Mouse (Mus musculus): ENCODE measurements around the gene Olfr1205. TPM values are rescaled to one million over a fixed set of nuclear protein-coding genes. Genes with fewer than 3 reads are reported as not detected.
A peak's percentile ranks its signal among the peaks of the same experiment; 100 is the strongest.

The Olfr1205 gene
- total RNA-seq (2014; rRNA removed) (not detected in 2 replicates), polyA plus RNA-seq (2012; rRNA removed) (not detected in 2 replicates)

- H3K9ac ChIP-seq (ENCODE audit: low read depth, low read length): no peak within 1 kb of the TSS
- WGBS: 75% methylated on average over 2 of the region's 2 CpGs
- H3K36me3 ChIP-seq (ENCODE audit: control insufficient read depth, insufficient read depth, low read length): no peaks in the 10 kb centered on the region
- H3K27ac ChIP-seq (replicated peaks; ENCODE audit: insufficient read depth, low read depth, low read length): no peak within 1 kb of the TSS
- H3K4me3 ChIP-seq (ENCODE audit: insufficient read depth, low read depth, low read length): no peak within 1 kb of the TSS
- DNase-seq (ENCODE audit: extremely low read depth, low read depth, low spot score): no peak
- no peaks in the 10 kb centered on the region for H3K27me3 ChIP-seq (ENCODE audit: control insufficient read depth, insufficient read depth, low read length)
- no peaks in the 10 kb centered on the region for H3K79me2 ChIP-seq (ENCODE audit: control insufficient read depth, insufficient read depth, low read length)
- no peaks in the 10 kb centered on the region for H3K4me1 ChIP-seq (ENCODE audit: control insufficient read depth, insufficient read depth, low read length)
- TF ChIP-seq POLR2A (IDR thresholded peaks at IDR 0.05; ENCODE audit: extremely low read depth, insufficient read depth, low read length): no peak
- TF ChIP-seq CTCF (IDR thresholded peaks at IDR 0.05; ENCODE audit: low read depth, low read length): no peak
Observed at GRCm38 (mm10) chr2:88829437-88829836, at the start of gene Olfr1205. Gene Olfr1205, plus strand, starts transcription at chr2:88829737.

DNA sequence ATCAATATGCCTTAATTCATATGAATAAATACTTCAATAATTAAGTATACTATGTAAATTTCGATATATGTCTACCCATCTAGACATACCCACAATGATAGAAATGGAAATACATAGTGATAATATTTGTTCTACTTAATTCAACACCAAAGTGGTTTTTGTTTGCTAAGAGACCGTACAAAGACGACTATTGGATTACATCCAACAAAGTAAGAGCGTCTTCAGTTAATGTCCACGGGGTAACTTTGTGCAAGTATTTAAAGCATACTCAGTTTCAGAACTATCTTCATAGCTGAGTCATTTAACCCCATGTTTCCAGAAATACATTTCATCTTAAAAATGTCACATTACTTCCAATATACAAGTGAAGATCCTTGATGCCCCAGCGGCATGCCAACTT, 36.8 kb upstream of the Olfr1205 start, which contains the start of gene Olfr1201:
Gene Olfr1201 (plus strand): TSS at position 301 of the 400 bp plus-strand sequence.
- DNase-seq (ENCODE audit: extremely low read depth, low read depth, low spot score): no peak
- 77% methylated on average over 6 of the region's 6 CpGs for WGBS
- Histone ChIP-seq H3K4me1 (ENCODE audit: control insufficient read depth, insufficient read depth, low read length) (no peaks in the 10 kb centered on the region), H3K27me3 (ENCODE audit: control insufficient read depth, insufficient read depth, low read length) (no peaks in the 10 kb centered on the region), H3K9ac (ENCODE audit: low read depth, low read length) (no peak within 1 kb of the TSS), H3K36me3 (ENCODE audit: control insufficient read depth, insufficient read depth, low read length) (no peaks in the 10 kb centered on the region), H3K4me3 (ENCODE audit: insufficient read depth, low read depth, low read length) (no peak within 1 kb of the TSS), H3K27ac (replicated peaks; ENCODE audit: insufficient read depth, low read depth, low read length) (no peak within 1 kb of the TSS), H3K79me2 (ENCODE audit: control insufficient read depth, insufficient read depth, low read length) (no peaks in the 10 kb centered on the region)
- TF ChIP-seq CTCF (IDR thresholded peaks at IDR 0.05; ENCODE audit: low read depth, low read length): no peak
- no peak for TF ChIP-seq POLR2A (IDR thresholded peaks at IDR 0.05; ENCODE audit: extremely low read depth, insufficient read depth, low read length)

- Histone ChIP-seq H3K27me3 (ENCODE audit: control insufficient read depth, insufficient read depth, low read length) (no peaks in the 10 kb centered on the region), H3K4me1 (ENCODE audit: control insufficient read depth, insufficient read depth, low read length) (no peaks in the 10 kb centered on the region), H3K79me2 (ENCODE audit: control insufficient read depth, insufficient read depth, low read length) (no peaks in the 10 kb centered on the region), H3K9ac (ENCODE audit: low read depth, low read length) (no peak within 1 kb of the TSS), H3K4me3 (ENCODE audit: insufficient read depth, low read depth, low read length) (no peak within 1 kb of the TSS), H3K27ac (replicated peaks; ENCODE audit: insufficient read depth, low read depth, low read length) (no peak within 1 kb of the TSS), H3K36me3 (ENCODE audit: control insufficient read depth, insufficient read depth, low read length) (no peaks in the 10 kb centered on the region)
- DNase-seq (ENCODE audit: extremely low read depth, low read depth, low spot score): no peak
- WGBS: 58% methylated on average over 1 of the region's 1 CpGs
- TF ChIP-seq CTCF (IDR thresholded peaks at IDR 0.05; ENCODE audit: low read depth, low read length) (no peak), POLR2A (IDR thresholded peaks at IDR 0.05; ENCODE audit: extremely low read depth, insufficient read depth, low read length) (no peak)
Observed at GRCm38 (mm10) chr2:88814196-88814595, 15.3 kb upstream of the Olfr1205 start, which contains the start of gene Olfr1202. Gene Olfr1202, plus strand, starts transcription at chr2:88814496.

- H3K4me1 ChIP-seq (ENCODE audit: control insufficient read depth, insufficient read depth, low read length): no peaks in the 10 kb centered on the region
- DNase-seq (ENCODE audit: extremely low read depth, low read depth, low spot score): peak; percentile 11
- H3K4me3 ChIP-seq (ENCODE audit: insufficient read depth, low read depth, low read length): no peak overlapping the region
- no peak overlapping the region for H3K9ac ChIP-seq (ENCODE audit: low read depth, low read length)
- no peaks in the 10 kb centered on the region for H3K36me3 ChIP-seq (ENCODE audit: control insufficient read depth, insufficient read depth, low read length)
- TF ChIP-seq CTCF (IDR thresholded peaks at IDR 0.05; ENCODE audit: low read depth, low read length) (no peak), POLR2A (IDR thresholded peaks at IDR 0.05; ENCODE audit: extremely low read depth, insufficient read depth, low read length) (no peak)
- no peaks in the 10 kb centered on the region for H3K79me2 ChIP-seq (ENCODE audit: control insufficient read depth, insufficient read depth, low read length)
- WGBS: 41% methylated on average over 2 of the region's 2 CpGs
- H3K27ac ChIP-seq (replicated peaks; ENCODE audit: insufficient read depth, low read depth, low read length): no peak overlapping the region
- H3K27me3 ChIP-seq (ENCODE audit: control insufficient read depth, insufficient read depth, low read length): no peaks in the 10 kb centered on the region
Observed at GRCm38 (mm10) chr2:88838477-88838876, 8.9 kb downstream of the Olfr1205 start.

DNA sequence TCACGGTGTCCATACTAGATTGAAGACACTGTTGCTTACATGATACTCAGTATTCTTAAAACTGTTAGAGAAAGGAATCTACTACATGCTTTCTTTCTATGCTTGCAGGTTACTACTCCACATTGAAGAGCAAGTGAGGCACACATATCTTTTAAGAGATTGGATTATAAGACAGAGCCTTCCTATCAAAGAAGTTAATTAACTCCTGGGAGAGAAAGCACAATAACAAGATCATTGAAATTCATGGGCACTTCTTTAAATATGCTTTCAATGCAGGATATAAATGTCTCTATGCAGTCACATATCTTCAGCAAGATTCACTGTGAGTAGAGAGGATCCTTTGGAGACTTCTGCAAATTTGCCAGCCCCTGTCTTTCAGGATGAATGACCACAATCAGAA, 19.5 kb downstream of the Olfr1205 start, which contains the start of gene Olfr1204:
Gene Olfr1204 (plus strand): TSS at position 301 of the 400 bp plus-strand sequence.
- 77% methylated on average over 1 of the region's 1 CpGs for WGBS
- no peaks in the 10 kb centered on the region for H3K27me3 ChIP-seq (ENCODE audit: control insufficient read depth, insufficient read depth, low read length)
- no peaks in the 10 kb centered on the region for H3K36me3 ChIP-seq (ENCODE audit: control insufficient read depth, insufficient read depth, low read length)
- H3K4me3 ChIP-seq (ENCODE audit: insufficient read depth, low read depth, low read length): no peak within 1 kb of the TSS
- TF ChIP-seq CTCF (IDR thresholded peaks at IDR 0.05; ENCODE audit: low read depth, low read length) (no peak), POLR2A (IDR thresholded peaks at IDR 0.05; ENCODE audit: extremely low read depth, insufficient read depth, low read length) (no peak)
- H3K9ac ChIP-seq (ENCODE audit: low read depth, low read length): no peak within 1 kb of the TSS
- DNase-seq (ENCODE audit: extremely low read depth, low read depth, low spot score): no peak
- no peaks in the 10 kb centered on the region for H3K4me1 ChIP-seq (ENCODE audit: control insufficient read depth, insufficient read depth, low read length)
- H3K27ac ChIP-seq (replicated peaks; ENCODE audit: insufficient read depth, low read depth, low read length): no peak within 1 kb of the TSS
- no peaks in the 10 kb centered on the region for H3K79me2 ChIP-seq (ENCODE audit: control insufficient read depth, insufficient read depth, low read length)

GRCm38 (mm10) chr2:88862931-88863330, 33.4 kb downstream of the Olfr1205 start, which contains the start of gene Olfr1206:
Gene Olfr1206, plus strand, starts transcription at chr2:88863231.
- TF ChIP-seq CTCF (IDR thresholded peaks at IDR 0.05; ENCODE audit: low read depth, low read length) (no peak), POLR2A (IDR thresholded peaks at IDR 0.05; ENCODE audit: extremely low read depth, insufficient read depth, low read length) (no peak)
- 72% methylated on average over 2 of the region's 2 CpGs for WGBS
- Histone ChIP-seq H3K79me2 (ENCODE audit: control insufficient read depth, insufficient read depth, low read length) (no peaks in the 10 kb centered on the region), H3K27ac (replicated peaks; ENCODE audit: insufficient read depth, low read depth, low read length) (no peak within 1 kb of the TSS), H3K9ac (ENCODE audit: low read depth, low read length) (no peak within 1 kb of the TSS), H3K27me3 (ENCODE audit: control insufficient read depth, insufficient read depth, low read length) (no peaks in the 10 kb centered on the region), H3K4me3 (ENCODE audit: insufficient read depth, low read depth, low read length) (no peak within 1 kb of the TSS), H3K36me3 (ENCODE audit: control insufficient read depth, insufficient read depth, low read length) (no peaks in the 10 kb centered on the region), H3K4me1 (ENCODE audit: control insufficient read depth, insufficient read depth, low read length) (no peaks in the 10 kb centered on the region)
- DNase-seq (ENCODE audit: extremely low read depth, low read depth, low spot score): no peak

Other genes with a start within 250 kb of the Olfr1205 start
- not detected in 2 replicates for gene Olfr1189, start 243.3 kb upstream of the Olfr1205 start, total RNA-seq (2014; rRNA removed)
- gene Olfr1189, start 243.3 kb upstream of the Olfr1205 start, polyA plus RNA-seq (2012; rRNA removed): not detected in 2 replicates
- not detected in 2 replicates for gene Olfr1191-ps1, start 189.2 kb upstream of the Olfr1205 start, total RNA-seq (2014; rRNA removed)
- not detected in 2 replicates for gene Olfr1191-ps1, start 189.2 kb upstream of the Olfr1205 start, polyA plus RNA-seq (2012; rRNA removed)
- gene Olfr1192-ps1, start 181.2 kb upstream of the Olfr1205 start, total RNA-seq (2014; rRNA removed): not detected in 2 replicates
- gene Olfr1192-ps1, start 181.2 kb upstream of the Olfr1205 start, polyA plus RNA-seq (2012; rRNA removed): not detected in 2 replicates
- gene Olfr1193, start 154.1 kb upstream of the Olfr1205 start, total RNA-seq (2014; rRNA removed): not detected in 2 replicates
- not detected in 2 replicates for gene Olfr1193, start 154.1 kb upstream of the Olfr1205 start, polyA plus RNA-seq (2012; rRNA removed)
- gene Olfr1195, start 140.6 kb upstream of the Olfr1205 start, total RNA-seq (2014; rRNA removed): not detected in 2 replicates
- not detected in 2 replicates for gene Olfr1195, start 140.6 kb upstream of the Olfr1205 start, polyA plus RNA-seq (2012; rRNA removed)
- gene Olfr1196, start 125.1 kb upstream of the Olfr1205 start, total RNA-seq (2014; rRNA removed): not detected in 2 replicates
- not detected in 2 replicates for gene Olfr1196, start 125.1 kb upstream of the Olfr1205 start, polyA plus RNA-seq (2012; rRNA removed)
- gene Olfr1197, start 97.4 kb upstream of the Olfr1205 start, total RNA-seq (2014; rRNA removed): not detected in 2 replicates
- gene Olfr1197, start 97.4 kb upstream of the Olfr1205 start, polyA plus RNA-seq (2012; rRNA removed): not detected in 2 replicates
- not detected in 2 replicates for gene Olfr1198, start 78.4 kb upstream of the Olfr1205 start, total RNA-seq (2014; rRNA removed)
- not detected in 2 replicates for gene Olfr1198, start 78.4 kb upstream of the Olfr1205 start, polyA plus RNA-seq (2012; rRNA removed)
- not detected in 2 replicates for gene Olfr1199, start 69.3 kb upstream of the Olfr1205 start, total RNA-seq (2014; rRNA removed)
- gene Olfr1199, start 69.3 kb upstream of the Olfr1205 start, polyA plus RNA-seq (2012; rRNA removed): not detected in 2 replicates
- not detected in 2 replicates for gene Olfr1200, start 59.2 kb upstream of the Olfr1205 start, total RNA-seq (2014; rRNA removed)
- gene Olfr1200, start 59.2 kb upstream of the Olfr1205 start, polyA plus RNA-seq (2012; rRNA removed): not detected in 2 replicates
- gene Olfr1201, start 36.7 kb upstream of the Olfr1205 start, total RNA-seq (2014; rRNA removed): not detected in 2 replicates
- gene Olfr1201, start 36.7 kb upstream of the Olfr1205 start, polyA plus RNA-seq (2012; rRNA removed): not detected in 2 replicates
- not detected in 2 replicates for gene Olfr1202, start 15.2 kb upstream of the Olfr1205 start, total RNA-seq (2014; rRNA removed)
- not detected in 2 replicates for gene Olfr1202, start 15.2 kb upstream of the Olfr1205 start, polyA plus RNA-seq (2012; rRNA removed)
- gene Olfr1204, start 19.6 kb downstream of the Olfr1205 start, total RNA-seq (2014; rRNA removed): not detected in 2 replicates
- gene Olfr1204, start 19.6 kb downstream of the Olfr1205 start, polyA plus RNA-seq (2012; rRNA removed): not detected in 2 replicates
- gene Olfr1206, start 33.5 kb downstream of the Olfr1205 start, total RNA-seq (2014; rRNA removed): not detected in 2 replicates
- not detected in 2 replicates for gene Olfr1206, start 33.5 kb downstream of the Olfr1205 start, polyA plus RNA-seq (2012; rRNA removed)
- not detected in 2 replicates for gene Olfr1208, start 72.6 kb downstream of the Olfr1205 start, total RNA-seq (2014; rRNA removed)
- gene Olfr1208, start 72.6 kb downstream of the Olfr1205 start, polyA plus RNA-seq (2012; rRNA removed): not detected in 2 replicates
- gene Olfr1209, start 85.4 kb downstream of the Olfr1205 start, total RNA-seq (2014; rRNA removed): not detected in 2 replicates
- gene Olfr1209, start 85.4 kb downstream of the Olfr1205 start, polyA plus RNA-seq (2012; rRNA removed): not detected in 2 replicates
- gene Olfr1211, start 108.4 kb downstream of the Olfr1205 start, total RNA-seq (2014; rRNA removed): not detected in 2 replicates
- not detected in 2 replicates for gene Olfr1211, start 108.4 kb downstream of the Olfr1205 start, polyA plus RNA-seq (2012; rRNA removed)
- not detected in 2 replicates for gene Olfr1212, start 124.2 kb downstream of the Olfr1205 start, total RNA-seq (2014; rRNA removed)
- not detected in 2 replicates for gene Olfr1212, start 124.2 kb downstream of the Olfr1205 start, polyA plus RNA-seq (2012; rRNA removed)
- gene Gm13762, start 150.5 kb downstream of the Olfr1205 start, total RNA-seq (2014; rRNA removed): not detected in 2 replicates
- not detected in 2 replicates for gene Gm13762, start 150.5 kb downstream of the Olfr1205 start, polyA plus RNA-seq (2012; rRNA removed)
- gene Olfr1214, start 162.9 kb downstream of the Olfr1205 start, total RNA-seq (2014; rRNA removed): not detected in 2 replicates
- not detected in 2 replicates for gene Olfr1214, start 162.9 kb downstream of the Olfr1205 start, polyA plus RNA-seq (2012; rRNA removed)
- gene Olfr1215, start 177.2 kb downstream of the Olfr1205 start, total RNA-seq (2014; rRNA removed): not detected in 2 replicates
- not detected in 2 replicates for gene Olfr1215, start 177.2 kb downstream of the Olfr1205 start, polyA plus RNA-seq (2012; rRNA removed)
- gene Olfr1216, start 188.6 kb downstream of the Olfr1205 start, total RNA-seq (2014; rRNA removed): not detected in 2 replicates
- not detected in 2 replicates for gene Olfr1216, start 188.6 kb downstream of the Olfr1205 start, polyA plus RNA-seq (2012; rRNA removed)
- not detected in 2 replicates for gene Olfr1217, start 202.3 kb downstream of the Olfr1205 start, total RNA-seq (2014; rRNA removed)
- not detected in 2 replicates for gene Olfr1217, start 202.3 kb downstream of the Olfr1205 start, polyA plus RNA-seq (2012; rRNA removed)
- gene Olfr1218, start 231.4 kb downstream of the Olfr1205 start, total RNA-seq (2014; rRNA removed): not detected in 2 replicates
- not detected in 2 replicates for gene Olfr1218, start 231.4 kb downstream of the Olfr1205 start, polyA plus RNA-seq (2012; rRNA removed)

Measured in liver, adult 2 months (tissue).